Mouse (Mus musculus) forebrain, embryonic 14.5 days (tissue): ENCODE results near the gene 1700092M07Rik. TPM values are rescaled to one million over a fixed set of nuclear protein-coding genes. Genes with fewer than 3 reads are reported as not detected.

Experiments
- ATAC-seq: fragments of 200-750 bp; cut with Nextera tagmentation; 2 replicates; pipeline ENCODE4 v1.8.0; 2017; ENCODE audit warnings: mild to moderate bottlenecking, moderate library complexity
- DNase-seq: peaks from one replicate; pipeline ENCODE4 v3.0.0-alpha.2; 2015; ENCODE audit warnings: low spot score
- H3K27ac ChIP-seq: fragments of 300-500 bp; sonication (generic); 2 replicates; pipeline ENCODE4 v1.5.1; 2014; ENCODE audit warnings: low read depth, mild to moderate bottlenecking, control low read depth, low read length, moderate library complexity
- H3K27me3 ChIP-seq: fragments of 300-500 bp; sonication (generic); replicated peaks from 2 replicates; pipeline ENCODE4 v1.6.1; 2014; ENCODE audit warnings: low read length, control low read depth, mixed read lengths; ENCODE audit not compliant: control insufficient read depth, insufficient read depth
- H3K36me3 ChIP-seq: fragments of 300-500 bp; sonication (generic); 2 replicates; pipeline ENCODE4 v1.6.1; 2014; ENCODE audit warnings: low read length, control low read depth; ENCODE audit not compliant: control insufficient read depth, insufficient read depth
- H3K4me1 ChIP-seq: fragments of 300-500 bp; sonication (generic); 2 replicates; pipeline ENCODE4 v1.6.1; 2014; ENCODE audit warnings: antibody characterized with exemption, low read length, control low read depth; ENCODE audit not compliant: control insufficient read depth, insufficient read depth
- H3K4me2 ChIP-seq: fragments of 300-500 bp; sonication (generic); 2 replicates; pipeline ENCODE4 v1.6.1; 2014; ENCODE audit warnings: mild to moderate bottlenecking, control low read depth, low read length
- H3K4me3 ChIP-seq: fragments of 300-500 bp; sonication (generic); 2 replicates; pipeline ENCODE4 v1.5.1; 2014; ENCODE audit warnings: low read depth, low read length, control low read depth
- H3K9ac ChIP-seq: fragments of 300-500 bp; sonication (generic); 2 replicates; pipeline ENCODE4 v1.6.1; 2014; ENCODE audit warnings: mild to moderate bottlenecking, low read length, control low read depth, moderate library complexity
- H3K9me3 ChIP-seq: fragments of 300-500 bp; sonication (generic); replicated peaks from 2 replicates; pipeline ENCODE4 v1.6.1; 2016; ENCODE audit warnings: low read length, control low read depth, mixed read lengths; ENCODE audit not compliant: control insufficient read depth
- whole genome bisulfite sequencing: fragments of 180-500 bp; shearing (Covaris S2); extraction: QIAGEN DNeasy Blood & Tissue Kit; methylation state at CpG from one replicate; pipeline ENCODE4 v1.1.7; 2014; 5-methylcytosine and 5-hydroxymethylcytosine counted together
- polyA plus RNA-seq: library from polyadenylated mRNA; unstranded; fragments of >200 nt; fragmentation: Nextera tagmentation; extraction: Ambion mirVana; gene quantifications from 2 replicates; pipeline ENCODE4 v1.2.1, GENCODE M21; 2014

1700092M07Rik gene
- polyA plus RNA-seq, 1 experiment from 2014 or later, result 0.77 TPM

DNA sequence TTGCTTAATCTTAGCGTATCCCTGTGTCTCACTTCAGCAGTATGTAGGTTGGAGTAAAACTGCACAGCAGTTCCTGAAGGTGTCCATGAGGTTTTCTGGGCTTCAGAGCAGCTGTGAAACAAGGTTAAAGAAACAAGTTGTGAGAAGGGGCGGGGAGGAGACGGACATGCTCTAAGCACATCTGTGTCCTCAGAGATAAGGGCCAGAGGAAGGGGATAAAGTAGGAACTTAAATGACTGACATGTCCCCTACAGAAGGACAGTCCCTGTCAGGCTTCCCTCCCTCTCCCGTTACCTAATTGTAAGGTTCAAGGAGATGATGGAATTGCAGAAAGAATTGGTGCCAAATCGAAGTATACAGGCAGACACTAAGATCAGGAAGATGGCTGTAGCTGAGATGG lies 32.5 kb downstream of the 1700092M07Rik start:
- Histone ChIP-seq H3K4me1 (peaks cover 24% of the 10 kb centered on the region), H3K4me3 (no peak overlapping the region), H3K4me2 (no peak overlapping the region), H3K36me3 (peaks cover 60% of the 10 kb centered on the region), H3K27me3 (no peaks in the 10 kb centered on the region), H3K9me3 (no peaks in the 10 kb centered on the region), H3K9ac (no peak overlapping the region), H3K27ac (no peak overlapping the region)
- no peak for DNase-seq
- ATAC-seq, result no peak
- 87% methylated on average over 5 of the region's 5 CpGs for WGBS

DNA sequence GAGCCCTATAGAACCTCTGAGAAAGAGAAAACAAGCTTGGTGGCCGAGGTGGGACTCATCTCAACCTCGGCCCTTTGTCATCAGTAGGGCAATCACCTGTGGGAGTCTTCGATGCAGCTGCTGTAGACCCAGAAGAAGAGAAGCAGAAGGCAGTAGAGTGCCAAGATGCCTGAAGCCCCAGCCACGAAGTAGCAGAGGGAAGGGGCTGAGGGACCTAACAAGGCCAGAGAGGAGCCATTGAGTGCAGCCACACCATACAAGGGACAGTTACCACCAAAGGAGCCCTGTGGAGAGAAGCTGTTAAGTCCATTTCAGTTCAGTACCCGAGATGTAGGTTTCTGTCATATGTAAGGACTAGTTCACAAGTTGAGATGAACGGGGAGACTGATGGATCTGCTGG lies 32.9 kb downstream of the 1700092M07Rik start:
- DNase-seq (no peak), ATAC-seq (no peak)
- Histone ChIP-seq H3K27me3 (no peaks in the 10 kb centered on the region), H3K4me2 (peak overlapping the region; percentile 100), H3K9ac (no peak overlapping the region; the same call in 1 of the 2 replicates), H3K9me3 (no peaks in the 10 kb centered on the region), H3K4me3 (peak overlapping the region; percentile 71), H3K27ac (no peak overlapping the region), H3K4me1 (peaks cover 24% of the 10 kb centered on the region), H3K36me3 (peaks cover 60% of the 10 kb centered on the region)
- WGBS, result 63% methylated on average over 6 of the region's 6 CpGs

DNA sequence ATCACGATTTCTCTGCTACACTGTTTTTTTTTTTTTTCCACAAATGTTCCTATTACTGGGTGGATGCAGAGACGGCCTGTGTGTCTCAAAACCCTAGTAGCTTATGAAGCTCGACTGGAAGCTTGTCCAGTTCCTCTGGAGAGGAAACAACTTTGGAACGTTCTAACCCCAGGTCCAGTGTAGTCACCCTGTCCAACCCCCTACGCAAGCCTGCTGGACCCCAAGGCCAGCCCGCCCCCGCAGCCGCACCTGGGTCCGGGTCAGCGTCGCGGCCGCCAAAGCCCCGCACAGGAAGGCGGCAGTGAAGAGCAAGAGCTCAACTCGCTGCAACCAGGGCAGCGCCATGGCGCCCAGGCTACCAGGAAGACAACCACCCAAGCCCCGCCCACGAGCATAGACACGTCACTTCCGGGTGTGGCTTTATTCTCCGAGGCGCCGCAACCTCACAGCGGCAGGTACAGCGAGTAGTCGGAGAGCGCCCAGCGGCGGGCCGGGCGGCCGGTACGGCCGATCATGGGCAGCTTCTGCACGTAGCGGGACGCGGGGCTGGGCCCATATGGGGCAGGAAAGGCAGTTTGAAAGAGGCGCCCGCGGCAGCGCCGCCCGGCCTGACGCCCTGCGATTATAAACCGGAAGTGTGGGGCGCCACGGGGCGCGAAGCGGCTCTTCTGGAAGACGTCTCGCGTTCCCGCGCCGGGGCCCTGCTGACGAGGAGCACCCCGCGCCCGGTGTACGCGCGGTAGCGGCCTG lies 33.7 kb downstream of the 1700092M07Rik start, which contains the start of gene Tmem179b:
Gene Tmem179b, minus strand, starts transcription at position 382 of the 750 bp plus-strand sequence.
- Histone ChIP-seq H3K27ac (peak within 1 kb of the TSS; percentile 99), H3K9me3 (no peaks in the 10 kb centered on the region), H3K4me2 (peak within 1 kb of the TSS; percentile 100), H3K27me3 (no peaks in the 10 kb centered on the region), H3K36me3 (peaks cover 56% of the 10 kb centered on the region), H3K4me3 (peak within 1 kb of the TSS; percentile 71), H3K4me1 (peaks cover 24% of the 10 kb centered on the region), H3K9ac (peak within 1 kb of the TSS; percentile 94)
- DNase-seq (peak; percentile 97), ATAC-seq (peak; percentile 96)
- under 1% methylated on average over 67 of the region's 68 CpGs for WGBS

DNA sequence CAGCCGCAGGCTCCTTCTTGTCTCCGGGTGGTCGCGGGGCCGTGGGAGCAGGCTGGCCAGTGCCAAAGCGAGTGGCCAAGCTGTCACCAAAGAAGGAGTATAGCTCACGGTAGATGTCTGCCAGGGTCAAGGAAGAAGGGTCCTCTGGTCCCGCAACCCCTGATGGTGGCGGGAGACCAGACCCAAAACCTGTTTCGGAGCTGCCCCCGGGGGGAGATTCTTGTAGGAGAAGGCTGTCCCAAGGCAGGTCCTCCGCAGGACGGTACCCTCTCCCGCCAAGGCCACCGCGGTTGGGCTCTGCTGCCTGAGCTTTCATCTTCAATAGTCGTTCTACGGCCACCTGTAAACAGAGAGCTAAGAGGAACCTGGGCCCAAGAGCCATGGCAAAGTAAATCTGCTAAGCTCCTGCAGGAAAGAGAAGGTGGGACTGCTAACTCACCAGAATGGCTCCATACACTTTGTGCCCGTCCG lies 34.5 kb downstream of the 1700092M07Rik start:
- H3K27me3 ChIP-seq, result no peaks in the 10 kb centered on the region
- no peak for DNase-seq
- peak overlapping the region; percentile 100 for H3K4me2 ChIP-seq
- peaks cover 24% of the 10 kb centered on the region for H3K4me1 ChIP-seq
- peak overlapping the region; percentile 71 for H3K4me3 ChIP-seq
- H3K9me3 ChIP-seq, result no peaks in the 10 kb centered on the region
- ATAC-seq, result no peak
- WGBS, result 6% methylated on average over 20 of the region's 20 CpGs
- H3K36me3 ChIP-seq, result peaks cover 49% of the 10 kb centered on the region
- H3K9ac ChIP-seq, result peak overlapping the region; percentile 94
- H3K27ac ChIP-seq, result peak overlapping the region; percentile 99

DNA sequence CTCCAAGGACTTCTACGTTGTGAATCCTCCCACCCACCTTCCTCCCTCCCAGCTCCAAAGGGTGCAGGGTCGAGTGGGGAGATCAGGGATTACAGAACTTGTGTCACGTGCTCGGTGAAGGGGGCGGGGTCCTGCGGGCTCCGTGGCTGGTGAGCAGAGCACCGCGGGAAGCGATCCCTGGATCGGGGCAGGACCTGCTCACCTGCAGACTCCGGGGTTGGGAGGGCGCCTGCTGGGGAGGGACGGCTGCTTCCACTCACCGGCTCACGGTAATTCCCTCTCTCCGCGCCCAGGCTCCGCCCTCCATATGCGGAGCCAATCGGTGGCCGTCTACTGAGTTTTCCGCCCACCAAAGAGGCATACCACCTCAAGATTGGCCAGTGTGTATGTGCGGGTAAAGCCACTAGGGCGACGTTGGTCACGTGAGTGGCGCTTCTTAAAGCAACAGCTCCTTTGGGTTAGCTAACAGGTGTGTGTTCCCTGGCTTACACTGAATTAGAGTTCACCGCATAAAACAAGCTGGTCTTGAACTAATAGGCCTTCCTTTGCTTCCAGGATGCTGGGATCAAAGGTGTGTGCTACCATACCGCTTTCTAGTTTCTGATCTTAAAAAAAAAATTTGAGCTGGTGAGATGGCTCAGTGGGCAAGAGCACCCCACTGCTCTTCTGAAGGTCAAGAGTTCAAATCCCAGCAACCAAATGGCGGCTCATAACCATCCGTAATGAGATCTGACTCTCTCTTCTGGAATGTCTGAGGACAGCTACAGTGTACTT lies 45.7 kb downstream of the 1700092M07Rik start, which contains the start of gene Taf6l:
Gene Taf6l, minus strand, starts transcription at position 410 of the 774 bp plus-strand sequence.
- DNase-seq (peak; percentile 98), ATAC-seq (peak; percentile 100)
- Histone ChIP-seq H3K9me3 (no peaks in the 10 kb centered on the region), H3K4me1 (no peaks in the 10 kb centered on the region), H3K4me3 (peak within 1 kb of the TSS; percentile 50), H3K27me3 (no peaks in the 10 kb centered on the region), H3K9ac (peak within 1 kb of the TSS; percentile 71), H3K27ac (peak within 1 kb of the TSS; percentile 72), H3K4me2 (peak within 1 kb of the TSS; percentile 69), H3K36me3 (peaks cover 25% of the 10 kb centered on the region)
- WGBS, result under 1% methylated on average over 32 of the region's 32 CpGs

DNA sequence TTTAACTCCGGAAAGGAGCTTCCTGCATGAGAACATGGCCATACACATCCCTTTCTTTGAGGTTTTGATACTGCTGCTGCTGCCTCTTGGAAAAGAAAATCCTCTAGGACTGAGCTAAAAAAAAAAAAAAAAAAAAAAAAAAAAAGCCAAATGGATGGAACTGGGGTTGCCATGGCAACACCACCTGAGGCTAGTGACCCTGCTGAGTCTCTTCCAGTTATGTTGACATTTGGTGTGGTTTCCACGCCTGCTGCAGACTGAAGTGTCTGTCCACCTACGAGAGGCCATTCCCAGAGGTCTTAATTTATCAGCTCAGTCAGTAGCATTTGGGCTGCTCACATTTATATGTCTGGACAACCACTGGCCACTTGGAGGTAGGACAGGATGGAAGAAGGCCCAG lies 48.0 kb downstream of the 1700092M07Rik start:
- 19% methylated on average over 3 of the region's 3 CpGs for WGBS
- Histone ChIP-seq H3K9ac (no peak overlapping the region), H3K4me2 (no peak overlapping the region), H3K4me3 (no peak overlapping the region), H3K4me1 (no peaks in the 10 kb centered on the region), H3K27me3 (no peaks in the 10 kb centered on the region), H3K27ac (no peak overlapping the region), H3K36me3 (peaks cover 15% of the 10 kb centered on the region), H3K9me3 (no peaks in the 10 kb centered on the region)
- ATAC-seq (no peak), DNase-seq (peak; percentile 25)

DNA sequence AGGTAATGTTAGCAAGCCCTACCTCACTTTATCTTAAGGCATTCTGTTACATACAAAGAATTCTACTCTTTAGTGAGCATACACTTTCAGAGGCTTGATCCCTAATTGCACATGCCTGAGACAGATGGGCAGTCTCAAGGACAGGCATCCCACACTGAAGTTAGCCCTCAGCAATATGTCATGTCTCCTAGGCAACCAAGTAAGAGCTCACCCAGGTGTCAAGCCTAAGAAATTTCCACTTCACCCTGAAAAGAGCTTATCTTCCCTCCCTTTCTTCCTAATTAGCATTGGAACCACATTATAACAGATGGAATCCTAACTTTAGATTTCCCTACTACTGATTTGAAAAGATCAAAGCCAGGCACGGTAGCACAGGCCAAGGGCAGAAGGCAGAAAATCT lies 48.7 kb downstream of the 1700092M07Rik start:
- Histone ChIP-seq H3K4me3 (no peak overlapping the region), H3K9me3 (no peaks in the 10 kb centered on the region), H3K4me2 (no peak overlapping the region), H3K27me3 (no peaks in the 10 kb centered on the region), H3K9ac (no peak overlapping the region), H3K36me3 (peaks cover 19% of the 10 kb centered on the region), H3K4me1 (no peaks in the 10 kb centered on the region), H3K27ac (peak overlapping the region; percentile 33; the same call in 1 of the 2 replicates)
- WGBS, result 37% methylated on average over 1 of the region's 1 CpGs
- ATAC-seq, result no peak
- no peak for DNase-seq

DNA sequence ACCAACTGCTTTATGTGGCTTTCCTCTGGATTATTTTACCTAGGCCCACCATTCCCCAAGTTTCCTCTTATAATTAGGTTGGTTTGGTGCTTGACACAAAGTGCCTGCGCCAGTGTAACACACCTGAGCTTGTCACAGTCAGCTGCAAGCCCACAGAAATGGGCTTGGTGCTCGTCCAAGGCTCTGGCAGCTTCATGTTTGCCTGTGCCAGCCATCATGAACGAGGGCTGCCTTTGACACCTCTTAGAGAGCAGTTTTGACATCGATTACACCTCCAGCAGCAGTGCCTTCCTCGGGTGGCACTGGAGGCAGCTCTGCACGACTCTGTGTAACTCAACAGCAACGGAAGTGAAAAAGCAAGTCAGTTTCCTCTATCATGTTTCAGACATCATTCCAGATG lies 49.7 kb downstream of the 1700092M07Rik start:
- no peak for DNase-seq
- Histone ChIP-seq H3K4me2 (no peak overlapping the region), H3K9ac (no peak overlapping the region), H3K4me1 (no peaks in the 10 kb centered on the region), H3K27ac (no peak overlapping the region), H3K4me3 (no peak overlapping the region), H3K9me3 (no peaks in the 10 kb centered on the region), H3K27me3 (no peaks in the 10 kb centered on the region), H3K36me3 (peaks cover 27% of the 10 kb centered on the region)
- 72% methylated on average over 7 of the region's 7 CpGs for WGBS
- no peak for ATAC-seq
